Mouse (Mus musculus) ES-E14 (cell line): ENCODE results near the gene Zfp335.

Experiments used
- HCFC1 ChIP-seq: IDR thresholded peaks from 2 replicates; pipeline ENCODE4 v1.6.1; 2012; ENCODE audit warnings: low read length, inconsistent platforms, borderline replicate concordance; ENCODE audit not compliant: insufficient read depth
- MAFK ChIP-seq: IDR thresholded peaks from 2 replicates; pipeline ENCODE4 v1.6.1; 2014; ENCODE audit warnings: mild to moderate bottlenecking, low read depth, low read length, inconsistent platforms; ENCODE audit not compliant: insufficient read depth
- ZC3H11A ChIP-seq: IDR thresholded peaks from 2 replicates; pipeline ENCODE4 v1.6.1; 2012; ENCODE audit warnings: low read depth, mild to moderate bottlenecking, inconsistent platforms, low read length, borderline replicate concordance
- ZNF384 ChIP-seq: IDR thresholded peaks from 2 replicates; pipeline ENCODE4 v1.6.1; 2012; ENCODE audit warnings: low read depth, low read length, inconsistent platforms

DNA sequence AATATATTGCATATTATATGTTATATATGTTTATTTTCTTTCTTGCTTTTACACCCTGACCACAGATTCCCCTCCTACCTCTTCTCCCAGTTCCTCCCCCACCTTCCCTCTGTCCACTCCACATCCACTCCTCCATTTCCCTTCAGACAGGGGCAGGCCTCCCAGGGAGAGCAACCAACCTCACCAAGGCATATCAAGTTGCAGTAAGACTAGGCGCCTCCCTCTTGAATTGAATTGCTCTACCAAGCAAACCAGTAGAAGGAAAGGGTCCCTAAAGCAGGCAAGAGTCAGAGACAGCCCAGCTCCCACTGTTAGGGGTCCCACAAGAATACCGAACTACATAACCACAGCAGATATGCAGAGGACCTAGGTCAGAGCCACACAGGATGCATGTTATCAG is 52.4 kb downstream of the Zfp335 start:
- TF ChIP-seq ZNF384, result no peak
- TF ChIP-seq MAFK, result no peak
- no peak for TF ChIP-seq HCFC1
- no peak for TF ChIP-seq ZC3H11A
